Mouse (Mus musculus): ENCODE measurements around the gene Oscar. TPM values are rescaled to one million over a fixed set of nuclear protein-coding genes. Genes with fewer than 3 reads are reported as not detected.

The Oscar gene
- polyA plus RNA-seq, 1 experiment from 2014 or later, result 0.20 TPM

- Histone ChIP-seq H3K4me2 (ENCODE audit: low read depth, low read length) (peak overlapping the region; percentile 74), H3K9ac (replicated peaks; ENCODE audit: low read length) (peak overlapping the region; percentile 68), H3K36me3 (replicated peaks; ENCODE audit: control insufficient read depth, insufficient read depth, low read depth, low read length) (peaks cover 3% of the 10 kb centered on the region), H3K27ac (replicated peaks; ENCODE audit: low read depth, low read length) (no peak overlapping the region), H3K9me3 (replicated peaks; ENCODE audit: control insufficient read depth, low read length) (no peaks in the 10 kb centered on the region), H3K27me3 (ENCODE audit: control insufficient read depth, insufficient read depth, low read length) (no peaks in the 10 kb centered on the region), H3K4me3 (ENCODE audit: low read depth, low read length) (peak overlapping the region; percentile 43), H3K4me1 (ENCODE audit: control insufficient read depth, insufficient read depth, low read length) (no peaks in the 10 kb centered on the region)
- ATAC-seq (replicated peaks; ENCODE audit: insufficient number of reproducible peaks, low FRiP score, low TSS enrichment, low read depth) (peak; percentile 24; the same call in 1 of the 2 replicates), DNase-seq (ENCODE audit: low spot score) (no peak)
- 34% methylated on average over 4 of the region's 4 CpGs for WGBS
Measured at GRCm38 (mm10) chr7:3629030-3629429, 13.1 kb upstream of the Oscar start.

GRCm38 (mm10) chr7:3617242-3617995 lies 1.5 kb upstream of the Oscar start, which contains the start of gene Ndufa3:
Gene Ndufa3, plus strand, starts transcription at chr7:3617373.
- Histone ChIP-seq H3K27ac (replicated peaks; ENCODE audit: low read depth, low read length) (no peak within 1 kb of the TSS), H3K27me3 (ENCODE audit: control insufficient read depth, insufficient read depth, low read length) (no peaks in the 10 kb centered on the region), H3K9ac (replicated peaks; ENCODE audit: low read length) (peak within 1 kb of the TSS; percentile 88), H3K4me1 (ENCODE audit: control insufficient read depth, insufficient read depth, low read length) (no peaks in the 10 kb centered on the region), H3K4me2 (ENCODE audit: low read depth, low read length) (peak within 1 kb of the TSS; percentile 58), H3K4me3 (ENCODE audit: low read depth, low read length) (peak within 1 kb of the TSS; percentile 71), H3K36me3 (replicated peaks; ENCODE audit: control insufficient read depth, insufficient read depth, low read depth, low read length) (peaks cover 3% of the 10 kb centered on the region), H3K9me3 (replicated peaks; ENCODE audit: control insufficient read depth, low read length) (no peaks in the 10 kb centered on the region)
- WGBS, result 1% methylated on average over 30 of the region's 32 CpGs
- ATAC-seq (replicated peaks; ENCODE audit: insufficient number of reproducible peaks, low FRiP score, low TSS enrichment, low read depth), result peak; percentile 95
- DNase-seq (ENCODE audit: low spot score), result peak; percentile 92

GRCm38 (mm10) chr7:3616389-3617241 lies 658 bp upstream of the Oscar start:
- H3K4me1 ChIP-seq (ENCODE audit: control insufficient read depth, insufficient read depth, low read length), result no peaks in the 10 kb centered on the region
- H3K9me3 ChIP-seq (replicated peaks; ENCODE audit: control insufficient read depth, low read length), result no peaks in the 10 kb centered on the region
- H3K4me3 ChIP-seq (ENCODE audit: low read depth, low read length), result no peak overlapping the region; the same call in 1 of the 2 replicates
- H3K27me3 ChIP-seq (ENCODE audit: control insufficient read depth, insufficient read depth, low read length), result no peaks in the 10 kb centered on the region
- no peak for DNase-seq (ENCODE audit: low spot score)
- no peak overlapping the region for H3K4me2 ChIP-seq (ENCODE audit: low read depth, low read length)
- WGBS, result 43% methylated on average over 6 of the region's 6 CpGs
- ATAC-seq (replicated peaks; ENCODE audit: insufficient number of reproducible peaks, low FRiP score, low TSS enrichment, low read depth), result peak; percentile 20; the same call in 1 of the 2 replicates
- H3K27ac ChIP-seq (replicated peaks; ENCODE audit: low read depth, low read length), result no peak overlapping the region
- no peak overlapping the region for H3K9ac ChIP-seq (replicated peaks; ENCODE audit: low read length)
- H3K36me3 ChIP-seq (replicated peaks; ENCODE audit: control insufficient read depth, insufficient read depth, low read depth, low read length), result peaks cover 3% of the 10 kb centered on the region

- Histone ChIP-seq H3K9me3 (replicated peaks; ENCODE audit: control insufficient read depth, low read length) (no peaks in the 10 kb centered on the region), H3K4me3 (ENCODE audit: low read depth, low read length) (no peak overlapping the region), H3K9ac (replicated peaks; ENCODE audit: low read length) (no peak overlapping the region), H3K4me1 (ENCODE audit: control insufficient read depth, insufficient read depth, low read length) (no peaks in the 10 kb centered on the region), H3K27me3 (ENCODE audit: control insufficient read depth, insufficient read depth, low read length) (no peaks in the 10 kb centered on the region), H3K36me3 (replicated peaks; ENCODE audit: control insufficient read depth, insufficient read depth, low read depth, low read length) (no peaks in the 10 kb centered on the region; the same call in 1 of the 2 replicates), H3K4me2 (ENCODE audit: low read depth, low read length) (no peak overlapping the region), H3K27ac (replicated peaks; ENCODE audit: low read depth, low read length) (no peak overlapping the region)
- ATAC-seq (replicated peaks; ENCODE audit: insufficient number of reproducible peaks, low FRiP score, low TSS enrichment, low read depth) (no peak), DNase-seq (ENCODE audit: low spot score) (no peak)
- 80% methylated on average over 3 of the region's 3 CpGs for WGBS
Measured at GRCm38 (mm10) chr7:3614021-3614420, 1.9 kb downstream of the Oscar start.

- H3K27ac ChIP-seq (replicated peaks; ENCODE audit: low read depth, low read length), result no peak overlapping the region
- H3K9ac ChIP-seq (replicated peaks; ENCODE audit: low read length), result no peak overlapping the region
- H3K36me3 ChIP-seq (replicated peaks; ENCODE audit: control insufficient read depth, insufficient read depth, low read depth, low read length), result no peaks in the 10 kb centered on the region
- WGBS, result 84% methylated on average over 13 of the region's 13 CpGs
- ATAC-seq (replicated peaks; ENCODE audit: insufficient number of reproducible peaks, low FRiP score, low TSS enrichment, low read depth) (no peak), DNase-seq (ENCODE audit: low spot score) (no peak)
- H3K9me3 ChIP-seq (replicated peaks; ENCODE audit: control insufficient read depth, low read length), result no peaks in the 10 kb centered on the region
- H3K4me2 ChIP-seq (ENCODE audit: low read depth, low read length), result no peak overlapping the region
- no peaks in the 10 kb centered on the region for H3K27me3 ChIP-seq (ENCODE audit: control insufficient read depth, insufficient read depth, low read length)
- H3K4me3 ChIP-seq (ENCODE audit: low read depth, low read length), result no peak overlapping the region
- no peaks in the 10 kb centered on the region for H3K4me1 ChIP-seq (ENCODE audit: control insufficient read depth, insufficient read depth, low read length)
Measured at GRCm38 (mm10) chr7:3611006-3611405, 5.0 kb downstream of the Oscar start.

- ATAC-seq (replicated peaks; ENCODE audit: insufficient number of reproducible peaks, low FRiP score, low TSS enrichment, low read depth) (no peak), DNase-seq (ENCODE audit: low spot score) (no peak)
- 93% methylated on average over 3 of the region's 3 CpGs for WGBS
- Histone ChIP-seq H3K4me3 (ENCODE audit: low read depth, low read length) (no peak overlapping the region), H3K4me1 (ENCODE audit: control insufficient read depth, insufficient read depth, low read length) (no peaks in the 10 kb centered on the region), H3K4me2 (ENCODE audit: low read depth, low read length) (no peak overlapping the region), H3K9ac (replicated peaks; ENCODE audit: low read length) (no peak overlapping the region), H3K27ac (replicated peaks; ENCODE audit: low read depth, low read length) (no peak overlapping the region), H3K36me3 (replicated peaks; ENCODE audit: control insufficient read depth, insufficient read depth, low read depth, low read length) (no peaks in the 10 kb centered on the region), H3K27me3 (ENCODE audit: control insufficient read depth, insufficient read depth, low read length) (no peaks in the 10 kb centered on the region), H3K9me3 (replicated peaks; ENCODE audit: control insufficient read depth, low read length) (no peaks in the 10 kb centered on the region)
Measured at GRCm38 (mm10) chr7:3610437-3610836, 5.5 kb downstream of the Oscar start.

- ATAC-seq (replicated peaks; ENCODE audit: insufficient number of reproducible peaks, low FRiP score, low TSS enrichment, low read depth) (no peak), DNase-seq (ENCODE audit: low spot score) (no peak)
- H3K9ac ChIP-seq (replicated peaks; ENCODE audit: low read length), result no peak overlapping the region
- no peak overlapping the region for H3K4me3 ChIP-seq (ENCODE audit: low read depth, low read length)
- H3K27me3 ChIP-seq (ENCODE audit: control insufficient read depth, insufficient read depth, low read length), result no peaks in the 10 kb centered on the region
- H3K27ac ChIP-seq (replicated peaks; ENCODE audit: low read depth, low read length), result no peak overlapping the region
- no peaks in the 10 kb centered on the region for H3K36me3 ChIP-seq (replicated peaks; ENCODE audit: control insufficient read depth, insufficient read depth, low read depth, low read length)
- no peaks in the 10 kb centered on the region for H3K9me3 ChIP-seq (replicated peaks; ENCODE audit: control insufficient read depth, low read length)
- WGBS, result 73% methylated on average over 3 of the region's 3 CpGs
- no peaks in the 10 kb centered on the region for H3K4me1 ChIP-seq (ENCODE audit: control insufficient read depth, insufficient read depth, low read length)
- H3K4me2 ChIP-seq (ENCODE audit: low read depth, low read length), result no peak overlapping the region
Measured at GRCm38 (mm10) chr7:3609082-3609481, 6.9 kb downstream of the Oscar start.

- WGBS, result 92% methylated on average over 3 of the region's 3 CpGs
Measured at GRCm38 (mm10) chr7:3608668-3609067, 7.3 kb downstream of the Oscar start.

More at GRCm38 (mm10) chr7:3608668-3609067, 7.3 kb downstream of the Oscar start:
- no peak for ATAC-seq (replicated peaks; ENCODE audit: insufficient number of reproducible peaks, low FRiP score, low TSS enrichment, low read depth)
- H3K9ac ChIP-seq (replicated peaks; ENCODE audit: low read length), result no peak overlapping the region
- no peak overlapping the region for H3K4me2 ChIP-seq (ENCODE audit: low read depth, low read length)
- no peaks in the 10 kb centered on the region for H3K4me1 ChIP-seq (ENCODE audit: control insufficient read depth, insufficient read depth, low read length)
- no peak for DNase-seq (ENCODE audit: low spot score)
- no peaks in the 10 kb centered on the region for H3K36me3 ChIP-seq (replicated peaks; ENCODE audit: control insufficient read depth, insufficient read depth, low read depth, low read length)
- no peak overlapping the region for H3K27ac ChIP-seq (replicated peaks; ENCODE audit: low read depth, low read length)
- H3K27me3 ChIP-seq (ENCODE audit: control insufficient read depth, insufficient read depth, low read length), result no peaks in the 10 kb centered on the region
- no peak overlapping the region for H3K4me3 ChIP-seq (ENCODE audit: low read depth, low read length)
- H3K9me3 ChIP-seq (replicated peaks; ENCODE audit: control insufficient read depth, low read length), result no peaks in the 10 kb centered on the region
